Mouse (Mus musculus) T-cell, adult 2 months (primary cell): Measurements from ENCODE around the gene Vps8.
"Not testable (repeated sequence)": the region's sequence is repeated elsewhere in the genome, so short reads cannot be mapped to it uniquely, and the experiment has no call there.

ENCODE experiments used
- DNase-seq: peaks from one replicate; pipeline ENCODE4 v3.0.0; 2022; ENCODE audit warnings: low spot score

Gene Vps8

GRCm38 (mm10) chr16:21665423-21665986, 242.6 kb downstream of the Vps8 start:
- DNase-seq = no peak

DNA sequence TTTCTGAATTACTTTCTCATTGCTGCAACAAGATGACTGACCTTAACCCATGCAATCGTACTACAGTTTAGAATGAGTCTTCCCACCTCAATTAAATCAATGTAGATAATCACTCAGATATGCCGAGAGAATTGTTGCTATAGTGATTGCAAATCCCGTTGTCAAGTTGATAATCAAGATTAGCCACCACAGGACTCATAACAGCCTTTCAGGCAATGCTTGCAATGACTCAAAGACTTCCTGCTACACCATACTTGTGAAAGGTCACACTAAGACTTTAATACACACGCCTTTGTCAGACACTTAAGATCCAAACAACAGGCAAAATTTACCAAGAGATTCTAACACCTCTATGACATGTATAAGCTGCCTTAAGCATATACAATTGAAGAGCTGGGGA, 249.0 kb downstream of the Vps8 start:
- no peak for DNase-seq

DNA sequence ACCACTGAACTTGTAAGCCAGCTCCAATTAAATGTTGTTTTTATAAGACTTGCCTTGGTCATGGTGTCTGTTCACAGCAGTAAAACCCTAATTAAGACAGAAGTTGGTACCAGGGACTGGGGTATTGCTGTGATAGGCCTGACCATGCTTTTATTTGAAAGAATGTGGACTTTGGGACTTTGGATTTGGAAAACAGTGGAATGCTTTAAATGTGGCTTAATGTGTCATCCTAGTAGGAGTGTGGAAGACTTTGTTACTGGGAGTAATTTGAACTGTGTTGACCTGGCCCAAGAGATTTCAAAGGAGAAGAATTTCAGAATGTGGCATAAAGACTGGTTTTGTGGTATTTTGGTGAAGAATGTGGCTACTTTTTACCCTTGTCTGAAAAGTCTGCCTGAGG, 250.1 kb downstream of the Vps8 start:
- DNase-seq = not testable (repeated sequence)

DNA sequence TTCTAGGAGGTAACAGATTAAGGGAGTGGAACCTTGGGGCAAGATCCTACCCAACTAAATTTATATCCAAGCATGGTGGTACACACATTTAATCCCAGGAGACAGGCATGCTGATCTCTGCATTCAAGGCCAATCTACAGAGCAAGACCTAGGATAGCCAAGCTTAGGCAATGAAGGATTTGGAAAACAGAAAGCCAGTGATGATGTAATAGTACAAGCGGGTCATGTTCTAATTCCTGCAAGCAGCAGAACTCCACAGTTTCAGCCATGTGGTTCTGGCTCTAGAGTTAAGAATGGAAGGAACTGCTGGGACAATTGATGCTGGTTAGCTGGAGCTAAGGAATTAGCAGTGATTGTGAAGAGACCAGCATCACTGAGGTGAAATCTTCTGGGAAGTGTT, 250.7 kb downstream of the Vps8 start:
- not testable (repeated sequence) for DNase-seq

- DNase-seq = no peak
Observed at GRCm38 (mm10) chr16:21676791-21677190, 253.9 kb downstream of the Vps8 start.

- no peak for DNase-seq
Observed at GRCm38 (mm10) chr16:21687406-21687805, 264.5 kb downstream of the Vps8 start.

- peak; percentile 63 for DNase-seq
Observed at GRCm38 (mm10) chr16:21689141-21689540, 266.2 kb downstream of the Vps8 start.

DNA sequence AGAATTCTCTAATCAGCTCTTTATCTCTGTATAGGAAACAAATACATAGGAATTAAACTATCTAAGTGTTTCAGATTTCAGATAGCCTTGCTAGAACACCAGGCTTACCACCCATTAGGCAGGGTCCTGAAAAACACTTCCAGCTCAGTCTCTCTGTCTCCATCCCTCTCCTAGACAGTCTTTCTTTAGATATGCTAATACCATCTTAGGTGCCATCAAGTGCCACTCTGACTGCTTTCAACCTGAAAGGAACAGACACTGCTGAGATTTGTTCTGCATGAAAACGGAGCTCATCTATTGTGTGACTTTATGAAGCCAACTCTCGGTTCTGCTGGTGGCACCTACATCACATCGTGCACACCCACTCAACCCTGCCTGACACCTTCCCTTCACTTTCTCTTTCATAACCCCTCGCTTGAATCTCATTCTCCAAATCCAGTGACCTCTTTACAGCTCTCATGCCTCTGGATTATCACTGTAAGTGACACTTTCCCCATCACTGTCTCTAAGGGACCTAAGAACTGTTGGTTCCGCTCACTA, 267.4 kb downstream of the Vps8 start:
- DNase-seq = peak; percentile 37

DNA sequence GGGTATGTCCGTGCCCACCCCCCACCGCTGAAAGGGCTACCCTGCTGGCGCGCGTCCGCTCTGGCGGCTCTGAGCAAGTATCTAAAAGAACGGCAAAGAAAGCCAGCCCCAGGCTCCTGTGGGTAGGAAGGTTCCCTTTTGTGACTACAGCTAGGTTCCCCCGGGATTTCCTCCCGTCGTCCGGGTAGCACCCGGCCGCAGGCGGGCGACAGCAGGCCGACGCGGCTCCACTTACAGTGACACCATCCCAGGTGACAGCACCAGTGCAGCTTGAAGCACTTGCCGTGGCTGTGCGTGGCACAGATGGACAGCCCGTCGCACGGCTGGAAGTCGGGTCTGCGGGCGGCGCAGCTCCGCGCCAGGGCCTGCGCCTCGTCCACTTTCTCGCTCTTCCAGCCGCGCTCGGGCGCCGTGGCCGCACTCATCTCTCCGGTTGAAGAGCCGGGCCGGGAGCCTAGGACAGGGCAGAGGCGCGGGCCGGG, 271.1 kb downstream of the Vps8 start:
- DNase-seq = peak; percentile 38
